Mouse (Mus musculus) CH12F3 (cell line): ENCODE measurements around the gene Syn3.

Experiments
- in situ Hi-C: fragments of 300-500 bp; cut with MboI; formaldehyde crosslinking; loops from 2 replicates; pipeline ENCODE4 v1.14.3; 2020; ENCODE audit warnings: low sequenced_read_pairs

Gene Syn3

DNA sequence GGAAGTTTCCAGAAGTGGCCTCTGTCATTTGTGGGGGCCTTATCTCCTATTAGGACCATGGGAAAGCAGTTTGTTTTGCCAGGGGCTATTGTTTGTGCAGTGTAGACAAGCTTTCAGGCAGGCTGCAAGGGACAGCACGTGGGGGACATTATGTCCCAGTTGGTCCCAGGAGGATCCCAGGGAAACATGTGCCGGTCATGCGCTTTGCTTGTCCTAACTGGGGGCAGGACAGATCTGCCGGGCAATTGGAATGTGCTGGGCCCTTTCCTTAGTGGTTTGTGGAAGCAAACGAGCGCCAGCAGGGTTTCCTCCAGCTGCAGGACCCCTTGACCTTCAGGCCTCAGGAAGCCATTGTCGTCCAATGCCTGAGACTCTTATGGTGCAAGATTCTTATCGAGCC, 157.1 kb downstream of the Syn3 start:
- in situ Hi-C loops = no loop called here

DNA sequence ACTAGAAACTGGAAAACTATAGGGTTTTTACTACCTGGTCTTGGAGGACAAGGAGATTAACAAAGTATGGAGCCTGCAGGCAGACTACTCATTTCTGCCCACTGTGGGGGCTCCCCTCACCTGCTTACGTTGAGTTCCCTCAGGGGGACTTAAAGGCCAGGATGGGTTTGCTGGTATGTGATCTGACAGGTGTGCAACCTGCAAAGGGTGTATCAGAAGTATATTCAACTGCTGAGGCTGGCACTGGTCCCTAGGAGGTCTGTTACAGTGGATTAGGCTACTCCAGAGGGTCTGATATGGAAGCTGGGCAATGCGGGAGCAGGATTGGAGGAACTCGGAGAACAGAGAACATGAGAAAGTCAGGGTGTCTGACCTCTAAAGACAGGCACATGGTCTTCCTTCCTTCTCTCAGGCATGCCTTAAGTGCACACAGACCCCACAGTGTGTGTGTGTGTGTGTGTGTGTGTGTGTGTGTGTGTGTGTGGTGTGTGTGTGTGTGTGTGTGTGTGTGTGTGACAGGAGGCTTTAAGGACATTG, 157.6 kb downstream of the Syn3 start:
- in situ Hi-C loops = no loop called here

DNA sequence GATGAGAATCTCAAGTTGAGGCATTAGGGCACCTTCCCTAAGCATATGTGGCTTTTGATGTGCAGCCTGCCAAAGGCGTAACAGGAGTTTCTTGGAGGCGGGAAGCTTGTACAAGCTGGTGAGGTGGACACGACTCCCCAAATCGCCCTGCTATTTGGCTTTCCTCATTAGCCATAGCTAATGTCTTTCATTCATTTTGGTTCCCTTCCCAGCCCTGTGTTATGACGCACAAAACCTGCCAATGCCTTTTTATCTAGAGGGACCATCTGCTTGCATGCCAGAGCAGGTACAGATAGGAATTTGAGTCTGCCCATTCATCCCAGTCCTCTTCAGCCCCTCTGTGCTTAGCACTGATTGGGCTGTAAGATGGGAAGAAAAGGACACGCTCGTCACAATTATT, 158.3 kb downstream of the Syn3 start:
- in situ Hi-C loops = no loop called here

DNA sequence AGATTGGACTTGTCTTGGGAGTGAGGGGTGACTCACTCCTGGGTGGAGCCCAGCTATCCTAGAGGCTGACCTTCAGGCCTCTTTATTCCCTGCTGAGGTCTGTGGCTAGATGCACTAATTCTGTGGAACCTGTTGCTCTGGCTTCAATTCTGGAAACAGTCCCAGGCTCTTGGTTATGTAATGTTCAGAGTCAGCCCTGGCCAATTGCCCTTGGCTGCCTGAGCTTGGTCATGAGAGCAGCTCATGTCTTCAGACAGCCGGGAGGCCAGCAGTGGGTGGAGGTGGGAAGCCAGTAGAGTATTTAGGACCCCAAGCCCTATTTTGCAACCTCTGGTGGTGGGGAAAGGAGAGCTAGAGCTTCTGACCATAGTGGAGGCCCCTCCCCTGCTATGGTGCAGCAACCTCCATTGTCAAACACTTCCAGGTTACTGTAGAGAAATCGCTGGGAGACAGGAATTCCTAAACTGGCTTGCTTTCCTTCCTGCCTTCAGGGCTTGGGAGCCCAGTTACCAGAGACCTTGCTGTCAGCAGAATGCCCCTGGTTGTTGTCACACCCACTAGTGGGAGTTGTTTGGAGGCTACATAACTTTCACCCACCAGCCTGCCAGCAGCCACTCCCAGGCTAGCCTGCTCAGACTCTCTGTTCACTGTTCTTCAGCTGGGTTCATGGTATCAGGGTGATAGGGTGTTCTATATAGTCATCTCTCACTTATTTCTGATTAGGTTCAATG, 158.9 kb downstream of the Syn3 start:
- in situ Hi-C loops = no loop called here

DNA sequence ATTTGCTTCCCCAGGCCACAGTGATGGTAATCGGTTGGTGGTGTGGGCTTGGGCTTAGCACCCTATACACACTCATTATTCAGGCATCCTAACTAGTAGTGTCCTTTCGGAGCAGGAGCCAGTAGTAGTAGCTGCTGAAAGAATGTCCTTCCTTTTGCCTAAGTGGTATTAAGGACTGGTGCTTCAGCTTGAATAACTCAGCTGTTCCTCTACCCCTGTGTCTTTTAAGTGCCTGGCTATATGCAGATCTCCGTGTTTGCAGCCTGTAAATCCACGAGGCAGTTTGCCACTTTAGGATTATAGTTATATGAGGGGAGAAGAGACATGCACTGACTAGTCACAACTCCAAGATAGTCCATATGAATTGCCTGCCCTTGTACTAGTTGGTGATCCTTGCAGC, 159.6 kb downstream of the Syn3 start:
- in situ Hi-C loops = no loop called here

DNA sequence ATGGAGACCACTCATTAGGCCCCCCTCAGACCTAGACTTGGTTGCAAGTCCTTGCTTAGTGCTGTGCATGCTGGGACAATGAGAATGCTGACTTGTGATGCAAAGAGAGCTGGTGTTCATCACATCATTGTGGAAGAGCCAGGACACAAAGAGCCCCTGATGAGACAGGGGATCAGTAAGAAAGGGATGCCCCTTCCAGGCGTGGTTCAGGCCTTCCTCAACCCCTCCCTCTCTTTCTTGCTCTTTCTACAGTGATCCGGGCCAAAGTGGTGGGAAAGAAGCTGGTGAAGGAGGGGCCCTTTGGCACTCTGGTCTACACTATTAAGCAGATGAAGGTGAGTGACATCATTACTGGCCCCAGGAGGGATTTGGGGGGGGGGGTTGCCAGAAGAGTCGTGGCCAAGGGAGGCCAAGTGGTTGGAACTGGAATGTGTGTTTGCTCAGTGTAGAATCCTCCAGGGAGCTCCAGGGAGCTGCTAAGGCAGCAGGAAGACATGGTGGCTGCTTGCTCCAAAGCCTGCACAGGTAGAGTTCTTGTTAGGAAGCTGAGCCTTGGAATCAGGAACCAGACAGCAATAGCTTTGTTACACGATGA, 160.5 kb downstream of the Syn3 start:
- in situ Hi-C loops = no loop called here

DNA sequence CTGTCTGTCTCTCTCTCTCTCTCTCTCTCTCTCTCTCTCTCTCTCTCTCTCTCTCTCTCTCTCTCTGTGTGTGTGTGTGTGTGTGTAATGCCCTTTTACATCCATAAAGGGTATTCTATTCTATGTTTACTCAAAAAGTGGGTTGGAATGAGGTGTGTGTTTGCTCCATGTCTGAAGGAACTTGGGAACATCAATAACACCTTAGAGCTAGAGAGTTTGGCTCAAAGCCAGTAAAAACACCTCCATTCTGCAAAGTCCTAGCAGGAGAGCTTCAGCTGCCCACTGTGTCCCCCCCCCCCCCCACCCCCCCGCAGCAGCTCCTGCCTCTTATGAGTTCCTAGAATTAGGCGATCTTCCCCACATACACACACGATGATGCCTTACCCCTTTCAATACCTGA, 161.5 kb downstream of the Syn3 start:
- in situ Hi-C loops = no loop called here

DNA sequence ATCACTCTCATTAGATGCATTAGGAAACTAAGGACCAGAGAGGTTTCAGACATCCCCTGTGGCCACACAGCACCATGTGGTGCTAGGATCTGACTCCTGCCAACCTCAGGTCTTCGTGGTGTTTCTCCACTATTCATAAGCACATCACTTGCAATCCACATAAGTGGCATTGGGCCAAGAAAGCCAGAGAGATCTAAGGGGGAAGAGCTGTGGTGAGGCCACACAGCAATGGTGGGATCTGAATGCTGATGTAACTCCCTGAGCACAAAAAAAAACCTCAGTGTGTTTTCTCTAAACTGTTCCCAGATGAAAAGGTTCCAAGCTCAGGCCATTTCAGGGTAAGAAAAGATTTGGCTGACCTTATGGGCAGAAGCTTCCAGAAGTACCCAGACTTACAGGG, 162.2 kb downstream of the Syn3 start:
- in situ Hi-C loops = no loop called here

DNA sequence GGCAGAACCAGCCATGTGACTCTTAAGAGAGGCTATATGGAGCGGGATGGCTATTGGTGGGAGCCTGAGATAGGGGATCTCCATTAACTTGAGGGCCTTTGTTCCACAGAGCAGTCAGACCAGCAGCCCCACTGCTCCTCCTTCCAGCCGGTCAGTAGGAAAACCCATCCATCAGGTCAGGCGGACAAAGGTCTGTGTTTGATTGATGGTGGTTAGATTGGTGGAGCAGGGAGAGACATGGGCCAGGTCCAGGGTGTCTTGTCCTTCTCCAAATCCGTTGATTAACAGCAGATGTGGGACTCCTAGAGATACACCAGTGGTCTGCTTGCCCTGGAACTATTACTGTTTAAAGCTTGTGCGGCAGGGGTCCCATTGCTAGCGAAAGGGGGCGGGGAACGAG, 164.1 kb downstream of the Syn3 start:
- in situ Hi-C loops = no loop called here

DNA sequence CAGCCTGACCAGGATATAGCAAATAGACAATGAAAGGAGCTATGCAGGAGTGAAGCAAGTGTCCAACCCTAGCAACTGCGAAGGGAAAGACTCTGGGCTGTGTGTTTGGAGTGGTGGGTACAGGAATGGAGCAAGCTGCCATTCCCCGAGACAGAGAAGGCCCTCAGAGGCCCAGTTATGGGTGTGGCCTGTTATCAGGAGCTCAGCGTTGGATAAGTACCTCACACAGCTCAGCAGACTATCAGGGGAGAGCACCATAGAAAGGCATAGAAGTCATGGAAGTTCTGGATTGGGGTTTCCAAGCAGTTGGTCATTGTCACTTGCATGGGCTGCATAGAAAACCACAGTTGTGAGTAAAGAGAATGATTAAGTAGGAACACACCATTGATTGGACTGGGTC, 165.8 kb downstream of the Syn3 start:
- in situ Hi-C loops = no loop called here

DNA sequence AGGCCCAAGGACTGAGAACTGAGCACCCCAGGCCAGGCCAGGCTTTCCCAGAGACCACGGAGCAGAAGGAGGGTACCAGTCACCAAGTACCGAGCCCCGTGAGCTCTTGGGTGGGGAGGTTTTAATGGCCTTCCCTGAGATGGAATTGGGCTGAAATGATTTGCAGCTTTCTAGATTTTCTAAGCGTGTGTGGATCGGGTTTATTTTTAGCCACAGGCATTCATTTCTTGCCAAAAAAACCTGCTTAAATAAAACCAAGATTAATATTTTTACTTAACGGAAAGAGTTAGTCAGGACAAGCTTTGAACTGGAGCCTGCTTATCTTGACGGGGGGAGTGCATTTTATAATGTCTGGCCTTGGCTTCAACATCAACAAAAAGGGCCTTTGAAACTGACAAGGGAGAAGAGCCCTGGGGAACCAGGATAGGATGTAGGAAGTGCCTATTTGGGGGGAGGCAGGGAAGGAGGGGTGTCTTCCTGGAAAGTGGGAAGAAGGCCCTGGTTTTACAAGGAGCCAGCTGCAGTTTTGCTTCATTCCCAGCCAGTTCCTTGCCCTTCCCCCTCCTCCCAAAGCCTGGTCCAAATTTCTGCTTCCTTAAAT, 166.9 kb downstream of the Syn3 start:
- in situ Hi-C loops = no loop called here

DNA sequence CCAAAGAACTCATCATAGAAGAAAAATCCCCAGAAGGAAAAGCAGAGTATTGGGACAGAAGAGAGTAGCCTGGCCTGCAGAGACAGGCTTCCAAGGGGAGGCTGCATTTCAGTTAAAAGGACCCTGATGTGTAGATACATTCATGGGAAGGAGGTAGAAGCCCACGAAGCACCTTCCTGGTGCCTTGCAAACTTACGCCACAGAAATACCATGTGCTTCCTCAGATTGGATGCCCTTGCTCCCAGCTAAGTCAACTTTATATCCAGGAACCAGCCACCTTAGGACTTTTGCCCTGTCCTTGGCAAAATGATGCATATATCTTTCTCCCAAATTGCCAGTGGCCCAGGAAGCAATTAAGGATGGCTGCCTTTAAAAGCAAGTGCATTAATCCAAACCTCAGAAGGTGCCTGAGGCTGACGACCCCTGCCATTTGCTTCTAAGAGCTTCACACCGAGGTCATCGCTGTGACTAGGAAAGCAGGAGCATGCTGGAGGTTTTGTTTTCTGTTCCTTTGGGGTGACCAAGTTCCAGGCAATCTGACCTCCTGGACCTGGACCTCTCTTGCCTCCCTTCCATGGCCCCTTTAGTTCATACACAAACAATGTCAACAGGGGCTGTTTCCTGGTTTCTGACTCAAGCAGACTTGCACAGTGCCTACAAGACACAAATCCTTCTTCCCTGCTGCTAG, 167.6 kb downstream of the Syn3 start:
- in situ Hi-C loops = no loop called here

DNA sequence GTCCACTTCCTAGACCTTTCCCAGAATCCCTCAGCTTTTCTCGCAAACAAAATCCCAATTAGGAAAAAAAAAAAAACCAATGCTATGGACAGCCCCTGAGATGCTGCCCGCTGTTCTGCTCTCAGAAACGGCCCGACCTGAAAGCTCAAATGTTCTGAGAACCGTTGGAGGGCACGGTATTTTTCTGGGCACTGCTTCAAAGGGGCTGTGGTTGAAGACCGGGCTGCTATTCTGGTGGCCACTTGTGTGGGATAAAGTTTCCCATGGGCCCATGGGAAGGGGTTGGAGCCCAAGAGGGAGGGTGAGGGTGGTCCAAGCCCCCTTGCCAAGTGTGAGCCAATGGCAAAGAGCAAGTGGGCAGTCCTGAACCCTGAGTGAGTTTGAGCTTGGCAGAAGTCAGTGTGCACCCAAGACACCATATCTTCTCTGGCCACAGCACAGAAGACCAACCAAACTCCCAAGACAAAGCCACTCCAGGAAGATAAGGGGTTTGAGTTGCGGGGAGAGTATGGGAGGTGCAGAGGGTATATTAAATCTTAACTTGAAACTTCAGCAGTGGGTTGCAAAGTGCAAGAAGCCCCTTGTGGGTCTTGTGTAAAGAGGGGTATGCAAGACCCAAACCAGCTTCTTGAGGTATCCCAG, 169.3 kb downstream of the Syn3 start:
- in situ Hi-C loops = no loop called here

DNA sequence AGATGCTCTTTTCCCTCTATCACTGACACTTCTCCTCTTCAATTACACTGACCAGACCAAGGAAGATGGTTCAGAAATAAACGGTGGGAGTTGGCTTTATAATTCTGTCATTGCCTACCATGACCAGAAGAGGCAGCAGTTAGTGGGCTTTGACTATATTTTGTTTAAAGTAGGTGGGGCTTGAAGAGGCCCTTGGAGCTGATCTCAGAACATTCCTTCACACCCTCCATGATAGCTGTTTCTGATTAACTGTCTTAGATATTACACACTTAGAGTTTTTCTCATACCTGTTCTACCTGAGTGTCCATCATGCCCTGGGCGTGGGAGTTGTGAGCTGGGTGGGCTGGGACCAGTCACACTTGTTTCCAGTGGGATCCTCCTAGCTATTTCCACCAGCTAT, 170.0 kb downstream of the Syn3 start:
- in situ Hi-C loops = no loop called here

DNA sequence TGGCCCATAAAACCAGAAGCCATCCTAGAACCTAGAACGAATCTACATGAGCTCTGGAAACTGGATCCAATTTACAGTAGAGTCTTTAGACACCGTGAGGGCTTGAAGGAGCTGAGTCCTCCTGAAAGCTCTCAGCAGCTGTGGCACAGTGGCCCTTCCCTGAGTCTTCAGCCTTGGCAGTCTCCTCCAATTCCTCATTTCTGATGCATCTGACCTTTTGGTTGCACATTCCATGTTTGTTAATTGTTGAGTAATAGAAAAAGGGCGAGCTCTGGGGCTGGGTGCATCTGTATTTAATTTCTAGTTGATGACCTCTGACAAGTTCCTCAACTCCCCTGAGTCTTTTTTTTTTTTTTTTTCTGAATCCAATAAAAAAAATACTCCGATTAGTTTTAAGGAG, 170.6 kb downstream of the Syn3 start:
- in situ Hi-C loops = no loop called here

DNA sequence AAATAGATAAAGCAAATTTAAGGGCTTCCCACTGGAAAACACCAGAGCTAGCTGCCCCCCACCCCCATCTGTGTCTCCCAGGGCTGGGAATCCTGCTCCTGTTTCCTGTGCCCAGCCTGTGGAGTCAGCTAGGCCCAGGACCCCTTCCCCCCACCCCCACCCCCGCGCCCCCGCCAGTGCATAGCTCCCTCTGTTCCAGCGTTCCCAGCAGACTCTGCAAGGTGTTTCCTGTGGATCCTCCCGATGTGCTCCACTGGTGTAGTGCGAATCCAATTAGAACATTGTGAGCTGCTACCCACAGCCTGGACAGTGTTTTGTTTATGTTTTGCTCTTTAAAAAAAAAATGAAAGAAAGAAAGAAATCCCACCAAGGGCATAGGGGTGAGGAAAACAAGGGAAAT, 173.4 kb downstream of the Syn3 start:
- in situ Hi-C loops = no loop called here

DNA sequence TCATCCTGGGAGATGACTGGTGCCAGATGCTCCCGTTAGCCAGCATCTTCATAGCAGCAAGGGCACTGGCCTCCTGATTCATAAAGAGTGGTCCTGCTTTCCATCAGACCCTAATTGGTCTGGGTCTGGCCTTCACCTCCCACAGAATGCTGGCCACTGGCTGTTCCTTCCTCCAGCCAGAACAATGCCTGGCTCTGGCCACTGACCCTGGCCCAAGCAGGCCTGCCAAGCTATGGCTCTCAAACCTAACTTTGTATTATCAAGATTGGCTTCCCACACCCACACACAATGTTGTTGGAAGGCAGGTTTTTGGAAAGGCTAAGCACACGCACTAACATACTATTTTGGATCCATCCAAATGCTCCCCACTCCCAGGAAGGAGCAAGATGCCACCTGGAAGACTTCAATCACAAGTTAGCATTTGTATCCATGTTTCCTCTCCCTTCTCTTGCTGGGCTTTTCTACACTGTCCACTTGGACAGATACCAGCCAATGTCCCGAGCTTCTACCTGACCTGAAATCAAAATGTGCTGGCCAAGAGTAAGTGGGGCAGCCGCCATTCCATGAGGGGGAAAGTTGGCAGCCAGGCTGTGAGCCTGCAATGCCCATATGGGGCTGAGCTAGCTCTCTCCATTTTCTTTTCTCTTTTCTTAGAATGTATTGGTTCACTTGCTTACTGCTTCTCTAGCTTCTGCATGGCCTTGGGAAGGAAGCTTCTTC, 175.3 kb downstream of the Syn3 start:
- in situ Hi-C loops = no loop called here

DNA sequence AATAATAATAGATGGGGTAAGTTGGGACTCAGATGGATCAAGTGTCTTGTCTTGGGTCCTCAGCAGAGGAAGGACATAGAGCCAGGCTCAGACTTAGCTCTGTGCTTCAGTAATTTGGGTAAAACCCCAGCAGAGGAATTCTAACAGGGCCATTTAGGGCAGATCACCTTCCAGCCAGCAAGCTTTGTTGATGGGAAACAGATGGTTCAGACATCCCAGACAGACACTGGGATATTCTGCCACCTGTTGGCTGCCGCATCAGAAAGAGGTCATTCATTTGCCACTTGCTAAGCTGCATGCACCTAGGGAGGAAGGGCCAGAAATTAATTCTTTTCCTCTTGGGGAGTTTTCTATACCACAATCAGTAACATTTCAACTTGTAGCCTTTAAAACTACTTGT, 176.7 kb downstream of the Syn3 start:
- in situ Hi-C loops = no loop called here

DNA sequence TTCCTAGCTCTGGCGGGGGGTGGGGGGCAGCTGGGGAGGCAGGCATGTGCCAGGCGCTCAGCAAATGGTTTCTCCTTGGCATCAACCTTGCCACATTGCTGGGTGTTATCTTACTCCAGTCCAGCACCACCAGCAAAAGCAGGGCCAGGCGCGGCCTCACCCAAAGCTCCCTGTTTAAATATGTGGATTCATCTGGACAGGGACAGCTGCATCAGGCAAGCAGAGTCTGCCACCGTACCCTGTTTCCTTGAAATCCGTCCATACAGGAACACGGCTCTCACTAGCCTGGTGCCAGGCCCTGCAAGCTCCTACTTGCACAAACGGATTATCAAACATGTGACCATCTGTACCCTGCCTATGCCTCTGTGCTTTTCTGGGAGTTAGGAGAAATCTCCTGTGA, 177.5 kb downstream of the Syn3 start:
- in situ Hi-C loops = no loop called here

DNA sequence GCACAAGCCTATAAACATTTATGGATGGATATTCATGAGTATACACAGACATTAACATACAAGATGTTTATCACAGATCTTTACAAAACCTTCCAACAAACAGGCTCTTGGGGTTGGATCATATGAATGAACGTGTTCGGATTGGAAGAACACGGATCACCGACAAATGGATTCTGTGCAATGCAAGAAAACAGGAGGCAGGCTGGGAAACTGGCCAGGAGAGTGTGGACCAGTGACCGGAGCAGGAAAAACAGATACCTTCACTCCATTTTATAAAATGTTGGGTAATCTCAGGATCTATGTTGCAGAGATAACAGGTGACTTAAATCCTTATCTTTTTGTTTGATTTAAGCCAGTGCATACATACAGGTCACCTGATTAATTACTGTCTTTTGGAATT, 178.5 kb downstream of the Syn3 start:
- in situ Hi-C loops = no loop called here

DNA sequence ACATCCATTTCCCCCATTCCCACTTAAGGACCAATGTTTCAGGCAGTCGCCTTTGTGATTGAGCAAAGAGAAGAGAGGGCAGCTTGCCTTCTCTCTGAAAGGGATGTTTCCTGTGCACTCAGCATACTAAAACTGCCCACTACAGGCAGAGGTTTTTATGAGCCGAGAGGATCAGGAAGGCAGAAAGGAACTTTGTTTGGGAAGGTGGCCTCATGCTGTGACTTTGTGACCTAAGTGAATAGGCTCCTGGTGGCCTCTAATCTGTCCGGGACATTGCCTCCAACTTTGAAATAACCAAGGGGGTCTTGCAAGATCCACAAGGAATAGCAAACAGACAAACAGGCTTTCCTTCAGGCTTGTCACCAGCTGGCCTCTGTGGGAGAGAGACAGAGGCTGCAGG, 179.2 kb downstream of the Syn3 start:
- in situ Hi-C loops = no loop called here
